Mouse (Mus musculus) common myeloid progenitor, adult 5-6 weeks (primary cell): ENCODE results near the gene Fer. TPM values are rescaled to one million over a fixed set of nuclear protein-coding genes. Genes with fewer than 3 reads are reported as not detected.
A peak's percentile ranks its signal among the peaks of the same experiment; 100 is the strongest.

ENCODE experiments used
- ATAC-seq: replicated peaks from 2 replicates; pipeline ENCODE4 v1.8.0; 2016; ENCODE audit warnings: low read depth, mild to moderate bottlenecking, moderate TSS enrichment, inconsistent platforms; ENCODE audit not compliant: poor library complexity, severe bottlenecking
- total RNA-seq: library from RNA; stranded (forward); fragments of 200-1000, 187-1606 nt; gene quantifications from 2 replicates; pipeline ENCODE4 v1.2.3, GENCODE M21; 2017

Gene Fer
- total RNA-seq, 1 experiment from 2014 or later: 13.6 TPM

GRCm38 (mm10) chr17:63863647-63864149 lies 836 bp downstream of the Fer start, which contains the start of gene A930002H24Rik:
Gene A930002H24Rik, minus strand, starts transcription at chr17:63863791.
- ATAC-seq: peak; percentile 97

DNA sequence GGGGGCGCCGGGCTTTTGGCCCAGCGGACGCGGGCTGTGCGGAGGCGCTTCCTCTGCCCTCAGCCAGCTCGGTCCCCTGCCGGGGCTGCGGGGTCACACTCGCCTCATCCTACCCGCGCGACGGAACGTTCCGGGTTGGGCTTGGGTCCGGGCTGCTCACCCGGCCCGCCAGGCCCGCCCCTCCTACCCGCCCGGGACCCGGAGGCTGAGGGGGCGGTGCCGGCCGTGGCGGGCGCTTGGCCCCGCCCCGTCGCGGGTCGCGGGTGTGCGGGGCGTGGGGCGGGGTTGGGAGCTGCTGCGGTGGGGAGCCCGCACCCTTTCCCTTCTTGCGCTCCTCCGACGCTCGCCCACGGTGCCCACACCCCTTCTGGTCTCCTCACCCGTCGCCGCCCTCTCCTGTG lies 1.3 kb downstream of the Fer start:
- ATAC-seq: peak; percentile 30

DNA sequence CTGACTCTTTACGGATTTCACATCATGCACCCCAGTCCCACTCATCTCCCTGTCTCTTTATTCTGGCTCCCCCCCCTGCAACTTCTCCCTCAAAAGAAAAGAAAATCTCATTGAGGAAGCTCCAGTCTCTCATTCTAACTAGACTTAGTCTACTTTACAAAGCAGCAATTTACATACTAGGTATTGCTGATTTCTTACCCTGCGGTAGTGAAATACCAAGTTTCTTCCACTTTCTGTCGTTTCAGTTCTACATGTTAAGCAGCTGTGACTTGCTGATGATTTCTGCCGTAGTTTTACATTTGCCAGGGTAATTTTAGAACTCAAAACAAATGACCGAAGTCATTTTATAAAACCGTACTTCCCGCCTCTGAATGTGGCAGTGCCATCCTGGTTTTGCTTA lies 8.9 kb downstream of the Fer start:
- no peak for ATAC-seq

DNA sequence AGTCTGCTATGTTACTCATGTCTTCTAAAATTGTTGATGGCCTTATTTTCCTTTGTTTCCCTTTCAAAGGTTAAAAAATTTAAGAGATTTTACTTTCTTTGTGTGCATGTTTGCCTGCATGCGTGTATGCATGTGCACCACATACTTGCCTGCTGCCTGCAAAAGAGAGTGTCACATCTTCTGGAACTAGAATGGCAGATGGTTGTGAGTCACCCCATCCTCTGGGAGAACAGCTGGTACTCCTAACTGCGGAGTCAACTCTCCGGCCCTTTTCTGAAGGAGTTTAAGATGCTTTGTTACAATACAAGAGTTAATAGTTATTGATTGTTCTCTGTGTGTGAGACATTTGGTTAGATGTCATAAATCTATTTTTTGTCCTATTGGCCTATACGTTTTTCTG lies 16.0 kb downstream of the Fer start:
- no peak for ATAC-seq

DNA sequence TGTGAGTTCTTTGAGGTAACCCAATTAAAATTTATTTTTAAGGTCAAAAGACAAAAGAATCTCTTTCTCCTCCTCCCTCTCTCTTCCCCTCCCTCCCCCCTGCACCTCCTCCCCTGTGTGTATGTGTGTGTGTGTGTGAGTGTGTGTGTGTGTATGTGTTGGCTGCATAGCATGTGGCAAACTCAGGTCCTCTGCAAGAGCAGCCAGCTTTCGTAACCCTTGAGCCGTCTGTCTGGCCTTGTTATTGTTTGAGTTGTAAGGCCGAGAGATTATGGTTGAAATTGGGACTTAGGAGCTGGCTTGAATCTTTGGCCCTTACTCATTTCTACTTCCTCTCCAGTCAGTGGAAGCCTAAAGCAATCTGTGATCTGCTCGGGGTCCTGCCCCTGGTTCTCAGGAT lies 17.1 kb downstream of the Fer start:
- ATAC-seq: no peak

GRCm38 (mm10) chr17:63886988-63887387 lies 24.1 kb downstream of the Fer start:
- ATAC-seq: no peak

DNA sequence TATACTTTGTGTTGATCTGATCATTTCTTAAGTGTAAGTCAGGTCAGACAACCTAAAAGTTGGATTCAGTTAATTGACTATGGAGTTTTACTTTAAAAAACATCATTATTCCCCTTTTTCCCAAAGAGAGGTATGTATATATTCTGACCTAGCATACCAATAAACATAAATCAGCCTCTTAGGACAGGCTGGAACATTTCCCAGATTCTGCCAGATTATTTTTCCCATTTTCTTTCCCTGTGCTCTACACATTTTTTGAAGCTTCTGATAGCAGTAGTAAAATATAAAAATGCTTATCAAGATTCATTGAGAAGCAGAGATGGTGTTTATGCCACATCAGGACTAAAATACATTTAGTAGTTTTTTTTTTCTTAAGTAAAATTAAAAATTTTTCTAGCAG lies 27.7 kb downstream of the Fer start:
- no peak for ATAC-seq

DNA sequence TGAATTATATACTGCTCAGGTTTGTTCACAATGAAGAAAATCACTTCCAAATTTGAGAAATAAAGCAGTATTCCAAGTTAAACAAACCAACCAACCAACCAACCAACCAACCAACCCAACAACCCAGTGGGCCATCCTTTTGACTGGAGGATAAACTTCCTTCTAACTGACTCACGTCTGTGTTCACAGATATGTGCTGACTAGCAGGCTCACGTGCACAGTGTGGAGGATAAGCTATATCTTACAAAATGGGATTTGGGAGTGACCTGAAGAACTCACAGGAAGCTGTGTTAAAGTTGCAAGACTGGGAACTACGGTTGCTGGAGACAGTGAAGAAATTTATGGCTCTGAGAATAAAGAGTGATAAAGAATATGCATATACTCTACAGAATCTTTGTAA lies 33.0 kb downstream of the Fer start:
- ATAC-seq: no peak

DNA sequence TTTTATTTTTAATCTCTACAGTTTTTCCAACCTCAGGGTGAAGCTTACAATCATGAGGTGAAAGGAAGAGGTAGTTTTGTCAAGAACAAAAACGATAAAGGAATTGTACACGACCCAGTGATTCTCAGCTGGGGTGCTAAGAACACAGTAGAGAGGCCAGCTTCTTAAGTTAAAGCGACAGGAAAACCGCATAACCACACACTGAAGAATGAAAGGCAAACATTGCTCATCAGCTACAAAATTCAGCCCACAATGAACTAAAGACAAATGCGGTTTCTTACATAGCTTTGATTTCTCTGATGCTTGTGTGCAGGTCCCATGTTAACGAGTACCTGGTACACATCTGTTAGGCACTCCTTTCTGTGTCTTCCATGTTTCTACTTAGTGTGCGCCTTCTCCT lies 34.2 kb downstream of the Fer start:
- 0 out of 2 replicates have a peak, but pooled peaks have one; percentile 22 for ATAC-seq

DNA sequence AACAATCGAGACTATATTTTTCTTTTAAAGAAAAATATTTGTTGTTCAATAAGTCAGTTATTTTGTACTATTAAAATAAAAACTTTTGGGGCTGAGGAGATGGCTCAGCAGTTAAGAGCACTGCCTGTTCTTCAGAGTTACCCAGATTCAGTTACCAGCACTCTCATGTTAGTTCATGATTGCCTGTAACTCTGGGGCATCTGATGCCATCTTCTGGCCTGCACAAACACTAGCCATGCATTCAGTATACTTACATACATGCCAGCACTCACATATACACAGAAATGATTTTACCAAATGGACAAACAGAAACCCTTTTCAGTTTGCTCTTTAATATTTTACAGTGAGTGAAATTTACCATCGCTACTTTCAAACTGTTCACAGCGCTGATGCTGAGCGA lies 46.4 kb downstream of the Fer start:
- no peak for ATAC-seq

- peak; percentile 97 for ATAC-seq
Observed at GRCm38 (mm10) chr17:63921601-63922203, 58.8 kb downstream of the Fer start.

- no peak for ATAC-seq
Observed at GRCm38 (mm10) chr17:63925581-63925980, 62.7 kb downstream of the Fer start.

GRCm38 (mm10) chr17:63930634-63931033 lies 67.8 kb downstream of the Fer start:
- no peak for ATAC-seq

GRCm38 (mm10) chr17:63931556-63931955 lies 68.7 kb downstream of the Fer start:
- ATAC-seq: peak; percentile 87

GRCm38 (mm10) chr17:63935408-63935807 lies 72.5 kb downstream of the Fer start:
- ATAC-seq: no peak

- no peak for ATAC-seq
Observed at GRCm38 (mm10) chr17:63937886-63938285, 75.0 kb downstream of the Fer start.

DNA sequence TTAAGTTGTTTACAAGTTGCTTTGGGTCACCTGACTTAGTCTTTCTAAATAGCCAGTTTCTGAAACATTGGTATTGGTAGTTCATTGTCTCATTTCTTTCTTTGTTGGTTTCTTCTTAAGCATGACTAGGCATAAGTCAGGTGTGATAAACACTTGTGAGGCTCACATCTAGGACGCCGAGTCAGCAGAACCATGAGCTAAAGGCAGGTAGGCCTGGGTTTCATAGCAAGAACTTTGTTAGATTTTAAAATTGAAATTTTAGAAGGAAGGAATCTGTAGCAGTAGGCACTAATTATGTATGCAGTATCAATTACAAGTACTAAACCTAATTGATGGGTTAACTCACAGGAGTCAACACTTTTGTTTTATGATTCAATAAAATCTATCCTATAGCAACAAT lies 83.9 kb downstream of the Fer start:
- no peak for ATAC-seq

GRCm38 (mm10) chr17:63948811-63949210 lies 85.9 kb downstream of the Fer start:
- ATAC-seq: no peak

DNA sequence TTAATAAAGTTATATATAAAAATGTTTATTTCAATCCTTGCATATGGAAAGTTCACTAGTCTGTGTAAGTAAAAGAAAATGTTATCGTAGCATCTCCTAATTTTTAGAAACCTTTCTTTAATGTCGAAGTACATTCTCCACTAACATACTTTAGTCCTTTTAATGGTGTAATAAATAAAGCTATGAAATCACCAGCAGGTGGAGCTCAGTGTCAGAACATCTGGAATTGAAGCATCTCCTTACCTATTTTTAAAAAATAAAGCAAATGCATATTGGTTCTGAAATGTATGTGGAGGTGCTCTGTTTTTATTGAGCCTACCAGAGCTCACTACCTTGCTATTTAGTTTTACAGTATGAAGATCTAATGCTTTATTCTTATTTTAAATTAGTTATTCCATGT lies 88.6 kb downstream of the Fer start:
- ATAC-seq: peak; percentile 42; the same call in 1 of the 2 replicates

- ATAC-seq: no peak
Observed at GRCm38 (mm10) chr17:63967091-63967490, 104.2 kb downstream of the Fer start.

- ATAC-seq: no peak
Observed at GRCm38 (mm10) chr17:63969448-63969847, 106.6 kb downstream of the Fer start.

DNA sequence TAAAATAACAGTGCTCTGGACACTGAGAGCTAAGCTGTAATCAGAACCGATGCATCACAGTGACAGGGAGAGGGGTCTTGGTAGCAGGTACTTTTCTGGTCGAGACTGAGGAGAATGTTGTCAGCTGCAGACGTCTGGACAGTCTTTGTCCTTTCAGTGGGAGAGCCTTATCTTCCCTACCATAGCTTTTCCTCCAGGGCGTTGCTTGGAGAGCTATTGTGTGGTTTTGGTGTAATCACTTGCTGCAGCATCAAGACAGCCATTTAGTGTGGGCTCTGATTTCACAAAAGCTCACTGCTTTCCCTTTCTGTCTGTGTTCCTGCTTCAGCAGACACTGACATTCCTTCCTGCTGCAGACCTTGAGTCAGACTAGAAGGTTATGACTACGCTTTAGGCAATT lies 107.4 kb downstream of the Fer start:
- ATAC-seq: peak; percentile 69
